Mouse (Mus musculus): Measurements from ENCODE around the gene Sytl2. TPM values are rescaled to one million over a fixed set of nuclear protein-coding genes. Genes with fewer than 3 reads are reported as not detected.

Gene Sytl2
- polyA plus RNA-seq, 1 experiment from 2014 or later, result 10.1 TPM

GRCm38 (mm10) chr7:90389765-90390164 lies 87.7 kb downstream of the Sytl2 start:
- no peaks in the 10 kb centered on the region for H3K9me3 ChIP-seq (ENCODE audit: low read length)
- WGBS, result 49% methylated on average over 3 of the region's 3 CpGs
- ATAC-seq (ENCODE audit: low FRiP score, low TSS enrichment), result no peak
- no peaks in the 10 kb centered on the region for H3K27me3 ChIP-seq (ENCODE audit: insufficient read depth, low read length)
- no peaks in the 10 kb centered on the region for H3K36me3 ChIP-seq (ENCODE audit: insufficient read depth, low read length)
- no peak overlapping the region for H3K4me3 ChIP-seq (ENCODE audit: low read length)
- 0 out of 2 replicates have a peak, but pooled peaks cover 4% of the 10 kb centered on the region for H3K4me1 ChIP-seq (ENCODE audit: insufficient read depth, low read length)
- H3K9ac ChIP-seq (replicated peaks; ENCODE audit: low read length), result no peak overlapping the region
- no peak overlapping the region for H3K27ac ChIP-seq (ENCODE audit: low read length)
- no peak overlapping the region for H3K4me2 ChIP-seq (replicated peaks; ENCODE audit: low read depth, low read length)

- no peak overlapping the region for H3K4me2 ChIP-seq (replicated peaks; ENCODE audit: low read depth, low read length)
- H3K4me3 ChIP-seq (ENCODE audit: low read length), result no peak overlapping the region
- H3K9ac ChIP-seq (replicated peaks; ENCODE audit: low read length), result no peak overlapping the region
- H3K36me3 ChIP-seq (ENCODE audit: insufficient read depth, low read length), result no peaks in the 10 kb centered on the region
- H3K27me3 ChIP-seq (ENCODE audit: insufficient read depth, low read length), result no peaks in the 10 kb centered on the region
- WGBS, result 51% methylated on average over 4 of the region's 4 CpGs
- H3K4me1 ChIP-seq (ENCODE audit: insufficient read depth, low read length), result no peaks in the 10 kb centered on the region
- no peak overlapping the region for H3K27ac ChIP-seq (ENCODE audit: low read length)
- H3K9me3 ChIP-seq (ENCODE audit: low read length), result no peaks in the 10 kb centered on the region
- no peak for ATAC-seq (ENCODE audit: low FRiP score, low TSS enrichment)
Measured at GRCm38 (mm10) chr7:90395073-90395472, 93.0 kb downstream of the Sytl2 start.

GRCm38 (mm10) chr7:90395928-90396327 lies 93.9 kb downstream of the Sytl2 start:
- Histone ChIP-seq H3K9me3 (ENCODE audit: low read length) (no peaks in the 10 kb centered on the region), H3K4me3 (ENCODE audit: low read length) (no peak overlapping the region), H3K27ac (ENCODE audit: low read length) (no peak overlapping the region), H3K4me2 (replicated peaks; ENCODE audit: low read depth, low read length) (no peak overlapping the region), H3K27me3 (ENCODE audit: insufficient read depth, low read length) (no peaks in the 10 kb centered on the region), H3K36me3 (ENCODE audit: insufficient read depth, low read length) (no peaks in the 10 kb centered on the region), H3K4me1 (ENCODE audit: insufficient read depth, low read length) (no peaks in the 10 kb centered on the region), H3K9ac (replicated peaks; ENCODE audit: low read length) (no peak overlapping the region)
- no peak for ATAC-seq (ENCODE audit: low FRiP score, low TSS enrichment)
- 72% methylated on average over 5 of the region's 5 CpGs for WGBS

GRCm38 (mm10) chr7:90409934-90410333 lies 107.9 kb downstream of the Sytl2 start:
- Histone ChIP-seq H3K36me3 (ENCODE audit: insufficient read depth, low read length) (no peaks in the 10 kb centered on the region), H3K9me3 (ENCODE audit: low read length) (no peaks in the 10 kb centered on the region), H3K4me1 (ENCODE audit: insufficient read depth, low read length) (0 out of 2 replicates have a peak, but pooled peaks cover 2% of the 10 kb centered on the region), H3K4me2 (replicated peaks; ENCODE audit: low read depth, low read length) (no peak overlapping the region), H3K27me3 (ENCODE audit: insufficient read depth, low read length) (no peaks in the 10 kb centered on the region), H3K9ac (replicated peaks; ENCODE audit: low read length) (no peak overlapping the region), H3K4me3 (ENCODE audit: low read length) (no peak overlapping the region), H3K27ac (ENCODE audit: low read length) (no peak overlapping the region)
- 41% methylated on average over 3 of the region's 3 CpGs for WGBS
- no peak for ATAC-seq (ENCODE audit: low FRiP score, low TSS enrichment)

GRCm38 (mm10) chr7:90426020-90427001 lies 124.3 kb downstream of the Sytl2 start, which contains the start of gene Ccdc89:
TSS of gene Ccdc89 (plus strand) at chr7:90426577.
- Histone ChIP-seq H3K9ac (replicated peaks; ENCODE audit: low read length) (peak within 1 kb of the TSS; percentile 59), H3K4me1 (ENCODE audit: insufficient read depth, low read length) (no peaks in the 10 kb centered on the region), H3K27ac (ENCODE audit: low read length) (0 out of 2 replicates have a peak within 1 kb of the TSS, but pooled peaks have one; percentile 38), H3K9me3 (ENCODE audit: low read length) (no peaks in the 10 kb centered on the region), H3K4me3 (ENCODE audit: low read length) (peak within 1 kb of the TSS; percentile 48), H3K4me2 (replicated peaks; ENCODE audit: low read depth, low read length) (peak within 1 kb of the TSS; percentile 70), H3K36me3 (ENCODE audit: insufficient read depth, low read length) (no peaks in the 10 kb centered on the region), H3K27me3 (ENCODE audit: insufficient read depth, low read length) (0 out of 2 replicates have a peak, but pooled peaks cover 2% of the 10 kb centered on the region)
- 20% methylated on average over 29 of the region's 29 CpGs for WGBS
- ATAC-seq (ENCODE audit: low FRiP score, low TSS enrichment), result peak; percentile 100

GRCm38 (mm10) chr7:90427006-90427405 lies 125.0 kb downstream of the Sytl2 start:
- Histone ChIP-seq H3K27me3 (ENCODE audit: insufficient read depth, low read length) (0 out of 2 replicates have a peak, but pooled peaks cover 2% of the 10 kb centered on the region), H3K4me3 (ENCODE audit: low read length) (0 out of 2 replicates have a peak overlapping the region, but pooled peaks have one; percentile 48), H3K9ac (replicated peaks; ENCODE audit: low read length) (no peak overlapping the region; the same call in 1 of the 2 replicates), H3K4me1 (ENCODE audit: insufficient read depth, low read length) (no peaks in the 10 kb centered on the region), H3K27ac (ENCODE audit: low read length) (no peak overlapping the region), H3K36me3 (ENCODE audit: insufficient read depth, low read length) (no peaks in the 10 kb centered on the region), H3K4me2 (replicated peaks; ENCODE audit: low read depth, low read length) (peak overlapping the region; percentile 70), H3K9me3 (ENCODE audit: low read length) (no peaks in the 10 kb centered on the region)
- 58% methylated on average over 9 of the region's 9 CpGs for WGBS
- no peak for ATAC-seq (ENCODE audit: low FRiP score, low TSS enrichment)

GRCm38 (mm10) chr7:90432221-90432620 lies 130.2 kb downstream of the Sytl2 start:
- 0 out of 2 replicates have a peak, but pooled peaks cover 2% of the 10 kb centered on the region for H3K27me3 ChIP-seq (ENCODE audit: insufficient read depth, low read length)
- no peak for ATAC-seq (ENCODE audit: low FRiP score, low TSS enrichment)
- no peaks in the 10 kb centered on the region for H3K9me3 ChIP-seq (ENCODE audit: low read length)
- H3K9ac ChIP-seq (replicated peaks; ENCODE audit: low read length), result no peak overlapping the region
- H3K4me1 ChIP-seq (ENCODE audit: insufficient read depth, low read length), result no peaks in the 10 kb centered on the region
- no peaks in the 10 kb centered on the region for H3K36me3 ChIP-seq (ENCODE audit: insufficient read depth, low read length)
- no peak overlapping the region for H3K27ac ChIP-seq (ENCODE audit: low read length)
- H3K4me2 ChIP-seq (replicated peaks; ENCODE audit: low read depth, low read length), result no peak overlapping the region
- no peak overlapping the region for H3K4me3 ChIP-seq (ENCODE audit: low read length)

- WGBS, result 87% methylated on average over 4 of the region's 4 CpGs
- Histone ChIP-seq H3K4me1 (ENCODE audit: insufficient read depth, low read length) (no peaks in the 10 kb centered on the region), H3K9me3 (ENCODE audit: low read length) (no peaks in the 10 kb centered on the region), H3K27ac (ENCODE audit: low read length) (no peak overlapping the region), H3K4me3 (ENCODE audit: low read length) (no peak overlapping the region), H3K4me2 (replicated peaks; ENCODE audit: low read depth, low read length) (no peak overlapping the region), H3K27me3 (ENCODE audit: insufficient read depth, low read length) (no peaks in the 10 kb centered on the region), H3K9ac (replicated peaks; ENCODE audit: low read length) (no peak overlapping the region), H3K36me3 (ENCODE audit: insufficient read depth, low read length) (no peaks in the 10 kb centered on the region)
- ATAC-seq (ENCODE audit: low FRiP score, low TSS enrichment), result no peak
Measured at GRCm38 (mm10) chr7:90440044-90440443, 138.0 kb downstream of the Sytl2 start.

GRCm38 (mm10) chr7:90442070-90442469 lies 140.0 kb downstream of the Sytl2 start:
- H3K9me3 ChIP-seq (ENCODE audit: low read length), result no peaks in the 10 kb centered on the region
- whole genome bisulfite sequencing, result 13% methylated on average over 4 of the region's 4 CpGs
- peak overlapping the region; percentile 50 for H3K4me2 ChIP-seq (replicated peaks; ENCODE audit: low read depth, low read length)
- H3K36me3 ChIP-seq (ENCODE audit: insufficient read depth, low read length), result no peaks in the 10 kb centered on the region
- H3K4me1 ChIP-seq (ENCODE audit: insufficient read depth, low read length), result peaks cover 5% of the 10 kb centered on the region; the same call in 1 of the 2 replicates
- H3K9ac ChIP-seq (replicated peaks; ENCODE audit: low read length), result peak overlapping the region; percentile 71
- peak overlapping the region; percentile 99 for H3K27ac ChIP-seq (ENCODE audit: low read length)
- peak overlapping the region; percentile 99 for H3K4me3 ChIP-seq (ENCODE audit: low read length)
- peak; percentile 8; the same call in 1 of the 2 replicates for ATAC-seq (ENCODE audit: low FRiP score, low TSS enrichment)
- H3K27me3 ChIP-seq (ENCODE audit: insufficient read depth, low read length), result no peaks in the 10 kb centered on the region
